Mouse (Mus musculus): Measurements from ENCODE around the gene Tgtp1. TPM values are rescaled to one million over a fixed set of nuclear protein-coding genes. Genes with fewer than 3 reads are reported as not detected.
"Not testable (repeated sequence)": the region's sequence is repeated elsewhere in the genome, so short reads cannot be mapped to it uniquely, and the experiment has no call there.

Tgtp1 gene
- 1 to 10 TPM in 1 of 4 experiments, under 1 TPM in 3; 0.34 to 1.1 (median 0.48) TPM for total RNA-seq (2022)

- DNase-seq (ENCODE audit: low spot score in 2 of 2), result not testable (repeated sequence)
Measured at GRCm38 (mm10) chr11:48994018-48994417, at the start of gene Tgtp1. TSS of gene Tgtp1 (minus strand) at chr11:48994172.

DNA sequence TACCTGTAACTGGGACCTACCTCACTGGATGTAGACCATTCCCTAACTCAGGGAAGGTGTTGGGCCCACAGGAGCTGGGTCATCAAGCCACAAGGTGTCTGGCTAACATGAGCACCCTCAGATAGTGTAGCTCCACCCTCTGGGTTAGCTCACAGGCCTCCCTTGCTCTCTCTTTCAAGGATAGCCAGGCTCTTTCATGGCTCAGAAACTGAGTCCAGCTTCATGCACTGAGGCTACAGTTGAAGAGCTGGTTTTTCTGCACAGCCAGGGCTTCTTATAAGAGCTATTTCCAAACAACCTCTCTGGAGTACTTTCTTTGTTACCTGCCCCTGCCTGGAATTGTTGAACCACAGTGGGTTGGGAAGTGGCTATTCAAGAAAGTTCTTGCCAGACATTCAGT lies 18.1 kb upstream of the Tgtp1 start:
- not testable (repeated sequence) for DNase-seq (ENCODE audit: low spot score in 2 of 2)

- not testable (repeated sequence) for DNase-seq (ENCODE audit: low spot score in 2 of 2)
Measured at GRCm38 (mm10) chr11:49006785-49007184, 12.8 kb upstream of the Tgtp1 start.

- not testable (repeated sequence) for DNase-seq (ENCODE audit: low spot score in 2 of 2)
Measured at GRCm38 (mm10) chr11:49006317-49006716, 12.3 kb upstream of the Tgtp1 start.

DNA sequence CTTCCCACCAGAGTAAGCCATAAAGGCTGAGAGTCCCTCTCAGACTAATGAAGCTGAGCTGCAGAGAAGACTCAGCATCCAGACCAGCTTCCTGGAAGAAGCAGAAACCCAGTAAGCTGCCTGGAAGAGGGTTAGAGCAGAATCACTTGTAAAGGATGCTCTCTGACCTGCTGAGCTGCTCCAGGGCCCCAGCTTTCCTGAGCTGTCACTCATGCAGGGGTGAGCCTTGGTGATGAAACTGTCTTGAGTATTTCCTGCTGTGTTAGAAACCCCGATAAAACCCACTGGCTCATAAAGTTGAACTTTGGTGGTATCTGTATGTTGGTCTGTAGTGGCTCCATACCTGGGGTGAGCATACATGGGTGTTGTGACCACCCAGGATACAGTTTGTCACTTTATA lies 6.4 kb upstream of the Tgtp1 start:
- not testable (repeated sequence) for DNase-seq (ENCODE audit: low spot score in 2 of 2)

- not testable (repeated sequence) for DNase-seq (ENCODE audit: low spot score in 2 of 2)
Measured at GRCm38 (mm10) chr11:48993296-48993695, 676 bp downstream of the Tgtp1 start.

DNA sequence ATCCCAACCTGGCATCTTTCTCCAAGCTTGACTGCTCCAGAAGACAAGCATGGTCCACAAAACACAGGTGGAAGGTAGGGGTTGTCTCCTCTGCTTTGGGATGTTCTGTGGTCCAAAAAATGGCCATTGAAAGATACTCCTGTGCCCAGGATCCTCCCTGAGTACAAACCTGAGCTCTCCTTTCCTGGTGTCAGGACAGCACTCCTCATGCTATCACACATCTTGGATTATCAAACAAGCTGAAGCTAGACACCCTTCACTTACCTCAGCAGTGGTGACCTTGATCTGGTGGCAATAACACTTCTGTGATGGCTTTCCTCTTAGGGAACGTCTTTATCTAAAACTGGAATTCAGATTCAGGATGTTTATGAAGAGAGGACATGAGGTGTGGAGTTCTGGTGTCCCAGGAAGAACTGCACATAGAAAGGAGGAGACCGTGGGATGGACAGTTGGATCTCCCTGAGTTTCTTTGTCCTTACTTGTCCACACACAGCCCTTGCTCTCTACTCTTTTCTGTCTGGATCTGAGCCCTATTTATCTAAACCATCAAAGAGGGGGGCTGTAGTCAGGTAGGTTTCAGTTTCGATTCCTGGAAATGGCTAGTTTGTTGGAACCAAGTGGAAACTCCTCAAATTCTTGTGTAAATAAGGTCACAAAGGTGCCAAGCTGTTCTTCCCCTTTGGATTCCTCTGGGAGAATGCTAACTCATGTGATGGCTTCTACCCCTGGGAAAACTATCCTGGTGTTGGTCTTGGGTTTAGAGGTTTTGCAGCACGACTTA lies 2.0 kb downstream of the Tgtp1 start, which contains the start of gene Gm12185:
Gm12185 (minus strand) TSS at position 487 of the 781 bp plus-strand sequence.
- DNase-seq (ENCODE audit: low spot score in 2 of 2), result not testable (repeated sequence)

DNA sequence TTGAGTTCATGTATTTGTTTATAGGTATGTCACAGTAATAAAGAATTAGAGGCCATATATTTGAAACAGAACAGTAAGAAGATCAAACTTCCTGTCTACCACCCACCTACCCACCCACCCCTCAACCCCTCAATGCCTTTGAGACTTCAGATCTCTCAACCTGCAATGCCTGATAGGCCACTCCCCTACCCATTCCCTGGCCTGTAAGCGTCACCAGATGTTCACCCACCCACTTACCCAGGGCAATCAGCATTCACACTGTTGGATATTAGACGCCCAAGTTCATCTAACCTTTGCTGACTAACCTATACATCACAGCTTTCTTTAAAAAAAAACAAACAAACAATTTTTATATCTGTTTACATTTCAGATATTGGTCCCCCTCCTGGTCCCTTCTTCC lies 4.0 kb downstream of the Tgtp1 start:
- not testable (repeated sequence) for DNase-seq (ENCODE audit: low spot score in 2 of 2)

DNA sequence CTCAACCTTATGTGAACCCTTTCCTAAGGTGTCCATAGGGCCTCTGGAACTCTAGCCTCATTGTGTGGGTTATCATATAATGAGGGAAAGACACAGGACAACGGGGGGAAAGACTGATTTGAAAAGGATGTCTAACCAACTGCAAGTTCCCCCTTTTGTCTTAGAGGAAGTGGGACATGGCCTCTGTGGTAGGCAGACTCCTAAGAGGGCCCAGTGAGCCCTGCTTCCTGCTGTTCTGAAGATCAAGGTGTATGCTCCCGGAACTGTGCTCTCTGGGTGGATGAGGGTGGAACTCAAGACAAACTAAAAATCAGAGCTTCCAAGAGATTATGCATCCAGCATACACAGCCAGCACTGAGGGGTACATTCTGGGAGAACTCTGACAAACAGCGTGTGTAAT lies 5.8 kb downstream of the Tgtp1 start:
- DNase-seq (ENCODE audit: low spot score in 2 of 2), result not testable (repeated sequence)

- DNase-seq (ENCODE audit: low spot score in 2 of 2), result not testable (repeated sequence)
Measured at GRCm38 (mm10) chr11:48982848-48983247, 11.1 kb downstream of the Tgtp1 start.

DNA sequence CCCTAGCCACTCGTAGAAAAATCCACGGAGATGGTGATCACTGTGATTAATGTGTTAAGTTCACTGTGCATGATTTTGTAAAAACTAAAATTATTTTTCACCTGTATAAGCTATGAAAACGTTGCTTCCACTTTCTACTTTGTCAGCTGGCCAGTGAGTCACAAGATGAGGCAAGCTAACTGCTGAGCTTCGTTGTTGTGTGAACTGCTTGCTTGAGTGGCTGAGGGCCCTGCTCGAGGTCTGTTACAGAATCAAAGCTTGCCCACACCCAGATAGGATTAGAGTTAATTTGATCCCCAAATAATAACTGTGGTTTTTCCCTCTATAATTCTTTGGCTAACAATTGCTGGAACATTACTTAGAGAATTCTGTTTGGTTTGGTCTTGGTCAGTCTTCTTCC lies 13.9 kb downstream of the Tgtp1 start:
- not testable (repeated sequence) for DNase-seq (ENCODE audit: low spot score in 2 of 2)

- DNase-seq (ENCODE audit: low spot score in 2 of 2), result not testable (repeated sequence)
Measured at GRCm38 (mm10) chr11:48979251-48979650, 14.7 kb downstream of the Tgtp1 start, which contains the start of gene 9930111J21Rik1. TSS of gene 9930111J21Rik1 (minus strand) at chr11:48979398.

DNA sequence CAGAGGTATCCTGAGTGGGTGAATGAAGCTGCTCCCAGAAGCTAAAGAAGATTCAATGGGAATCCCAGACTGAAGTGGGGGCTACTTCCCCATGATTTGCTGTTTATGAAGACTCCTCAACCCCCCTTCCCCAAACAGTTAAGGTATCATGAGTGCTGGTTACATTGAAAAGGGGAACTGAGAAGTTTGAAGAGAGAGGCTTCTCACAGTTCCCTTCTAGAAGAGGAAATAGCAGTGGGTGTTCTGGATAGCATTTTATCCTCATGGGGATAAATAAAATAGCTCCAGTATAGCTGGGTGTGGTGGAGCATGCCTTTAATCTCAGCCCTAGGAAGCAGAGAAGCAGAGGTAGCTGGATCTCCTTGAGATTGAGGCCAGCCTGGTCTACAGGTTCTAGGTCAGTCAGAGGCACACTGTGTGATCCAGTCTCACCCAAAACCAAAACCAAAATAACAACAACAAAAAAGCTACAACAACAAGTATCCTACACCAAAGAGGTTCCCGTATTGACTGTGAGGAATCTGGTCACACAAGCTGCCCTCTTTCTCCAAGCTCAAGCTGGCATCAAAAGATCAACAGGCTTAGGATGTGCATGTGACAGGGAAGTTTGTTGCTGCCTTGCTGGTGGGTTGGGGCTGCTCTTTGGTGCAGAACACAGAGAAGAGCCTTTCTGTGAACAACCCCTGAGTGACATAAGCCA lies 15.6 kb downstream of the Tgtp1 start, which contains the start of gene Olfr56:
Olfr56 (plus strand) TSS at position 650 of the 700 bp plus-strand sequence.
- DNase-seq (ENCODE audit: low spot score in 2 of 2), result not testable (repeated sequence)

DNA sequence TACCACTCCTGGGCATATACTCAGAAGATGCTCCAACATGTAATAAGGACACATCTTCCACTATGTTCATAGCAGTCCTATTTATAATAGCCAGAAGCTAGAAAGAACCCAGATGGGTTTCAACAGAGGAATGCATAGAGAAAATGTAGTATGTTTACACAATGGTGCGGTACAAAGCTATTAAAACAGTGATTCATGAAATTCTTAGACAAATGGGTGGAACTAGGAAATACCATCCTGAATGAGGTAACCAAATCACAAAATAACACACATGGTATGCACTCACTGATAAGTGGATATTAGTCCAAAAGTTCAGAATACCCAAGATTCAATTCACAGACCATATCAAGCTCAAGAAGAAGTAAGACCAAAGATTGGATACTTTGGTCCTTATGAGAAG lies 19.3 kb downstream of the Tgtp1 start:
- DNase-seq (ENCODE audit: low spot score in 2 of 2), result not testable (repeated sequence)

GRCm38 (mm10) chr11:48946090-48946489 lies 47.9 kb downstream of the Tgtp1 start, which contains the start of gene Psme2b:
TSS of gene Psme2b (minus strand) at chr11:48946190.
- DNase-seq (ENCODE audit: low spot score in 2 of 2), result not testable (repeated sequence)

DNA sequence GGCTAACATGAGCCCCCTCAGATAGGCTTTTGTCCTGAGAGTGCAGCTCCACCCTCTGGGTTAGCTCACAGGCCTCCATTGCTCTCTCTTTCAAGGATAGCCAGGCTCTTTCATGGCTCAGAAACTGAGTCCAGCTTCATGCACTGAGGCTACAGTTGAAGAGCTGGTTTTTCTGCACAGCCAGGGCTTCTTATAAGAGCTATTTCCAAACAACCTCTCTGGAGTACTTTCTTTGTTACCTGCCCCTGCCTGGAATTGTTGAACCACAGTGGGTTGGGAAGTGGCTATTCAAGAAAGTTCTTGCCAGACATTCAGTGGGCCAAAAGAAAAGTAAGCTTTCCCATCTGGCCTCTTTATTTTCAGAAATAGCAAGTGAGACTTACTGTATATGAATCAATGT lies 54.7 kb downstream of the Tgtp1 start:
- not testable (repeated sequence) for DNase-seq (ENCODE audit: low spot score in 2 of 2)

Other genes with a start within 250 kb of the Tgtp1 start
- 100 to 1,000 TPM; 240 to 284 (median 258) TPM for gene Rack1, start 193.8 kb downstream of the Tgtp1 start, total RNA-seq (2022)
- 10 to 100 TPM; 45.7 to 73.5 (median 57.9) TPM for gene Trim41, start 176.8 kb downstream of the Tgtp1 start, total RNA-seq (2022)
- gene Trim7, start 168.0 kb downstream of the Tgtp1 start, total RNA-seq (2022), result 1 to 10 TPM; 2.2 to 3.4 (median 3.1) TPM
- 1 to 10 TPM in 2 of 4 experiments, under 1 TPM in 2; 0.40 to 3.0 (median 1.0) TPM for gene Gm12184, start 167.5 kb downstream of the Tgtp1 start, total RNA-seq (2022)
- 10 to 100 TPM in 2 of 4 experiments, 1 to 10 TPM in 2; 6.8 to 25.6 (median 12.4) TPM for gene Irgm1, start 122.5 kb downstream of the Tgtp1 start, total RNA-seq (2022)
- 1 to 10 TPM in 1 of 4 experiments, under 1 TPM in 2, not detected in 1; 0.20 to 1.0 (median 0.29) TPM for gene Gm5431, start 92.0 kb downstream of the Tgtp1 start, total RNA-seq (2022)
- 1 to 10 TPM in 2 of 4 experiments, under 1 TPM in 1, not detected in 1; 0.56 to 3.8 (median 2.4) TPM for gene Psme2b, start 48.0 kb downstream of the Tgtp1 start, total RNA-seq (2022)
- not detected for gene Olfr56, start 15.3 kb downstream of the Tgtp1 start, total RNA-seq (2022)
- gene 9930111J21Rik1, start 14.8 kb downstream of the Tgtp1 start, total RNA-seq (2022), result 1 to 10 TPM in 3 of 4 experiments, under 1 TPM in 1; 0.95 to 3.3 (median 1.6) TPM
- 1 to 10 TPM in 1 of 4 experiments, under 1 TPM in 3; 0.16 to 1.1 (median 0.39) TPM for gene Gm12185, start 1.9 kb downstream of the Tgtp1 start, total RNA-seq (2022)
- gene 9930111J21Rik2, start 57.1 kb upstream of the Tgtp1 start, total RNA-seq (2022), result 1 to 10 TPM in 3 of 4 experiments, under 1 TPM in 1; 0.92 to 4.2 (median 2.6) TPM
- gene Tgtp2, start 70.0 kb upstream of the Tgtp1 start, total RNA-seq (2022), result under 1 TPM in 2 of 4 experiments, not detected in 2; 0.16 to 0.71 TPM
- gene Ifi47, start 82.4 kb upstream of the Tgtp1 start, total RNA-seq (2022), result 1 to 10 TPM in 2 of 4 experiments, under 1 TPM in 2; 0.89 to 1.4 (median 1.1) TPM
- not detected for gene Olfr1396, start 120.7 kb upstream of the Tgtp1 start, total RNA-seq (2022)
- gene Olfr1395, start 148.1 kb upstream of the Tgtp1 start, total RNA-seq (2022), result not detected
- gene Olfr1394, start 160.2 kb upstream of the Tgtp1 start, total RNA-seq (2022), result not detected
- gene Btnl9, start 193.0 kb upstream of the Tgtp1 start, total RNA-seq (2022), result not detected
- 10 to 100 TPM; 42.5 to 60.7 (median 52.8) TPM for gene Zfp62, start 209.1 kb upstream of the Tgtp1 start, total RNA-seq (2022)

Measured in layer of hippocampus, adult 8-10 months (tissue).